Mouse (Mus musculus) MN1 (cell line): ENCODE measurements around the gene Exosc2.

Experiments
- DNase-seq: peaks from one replicate; pipeline ENCODE4 v3.0.0-alpha.2; 2016; ENCODE audit warnings: low spot score

The Exosc2 gene

GRCm38 (mm10) chr2:31670551-31671035, at the start of gene Exosc2:
TSS of gene Exosc2 (plus strand) at chr2:31670715.
- DNase-seq, result peak; percentile 98

- DNase-seq, result no peak
These were observed 37.0 kb upstream of the Exosc2 start for GRCm38 (mm10) chr2:31633531-31633930.

GRCm38 (mm10) chr2:31635281-31636137, 35.0 kb upstream of the Exosc2 start:
- DNase-seq, result no peak

GRCm38 (mm10) chr2:31636138-31636741, 34.3 kb upstream of the Exosc2 start:
- DNase-seq, result no peak

GRCm38 (mm10) chr2:31636742-31637141, 33.8 kb upstream of the Exosc2 start:
- no peak for DNase-seq

- DNase-seq, result no peak
These were observed 33.2 kb upstream of the Exosc2 start for GRCm38 (mm10) chr2:31637311-31637710.

- DNase-seq, result no peak
These were observed 32.7 kb upstream of the Exosc2 start for GRCm38 (mm10) chr2:31637807-31638206.

GRCm38 (mm10) chr2:31638581-31639465, 31.7 kb upstream of the Exosc2 start:
- no peak for DNase-seq

GRCm38 (mm10) chr2:31639466-31639760, 31.1 kb upstream of the Exosc2 start:
- no peak for DNase-seq

GRCm38 (mm10) chr2:31639901-31640608, 30.5 kb upstream of the Exosc2 start, which contains the start of gene Prdm12:
TSS of gene Prdm12 (plus strand) at chr2:31640037.
- no peak for DNase-seq

GRCm38 (mm10) chr2:31640609-31641507, 29.7 kb upstream of the Exosc2 start:
- DNase-seq, result no peak

- no peak for DNase-seq
These were observed 29.0 kb upstream of the Exosc2 start for GRCm38 (mm10) chr2:31641508-31641830.

GRCm38 (mm10) chr2:31641929-31642328, 28.6 kb upstream of the Exosc2 start:
- DNase-seq, result no peak

GRCm38 (mm10) chr2:31653971-31654853, 16.3 kb upstream of the Exosc2 start:
- no peak for DNase-seq

GRCm38 (mm10) chr2:31654854-31655559, 15.5 kb upstream of the Exosc2 start:
- no peak for DNase-seq

- no peak for DNase-seq
These were observed 14.1 kb upstream of the Exosc2 start for GRCm38 (mm10) chr2:31656374-31656773.

- DNase-seq, result no peak
These were observed 7.3 kb upstream of the Exosc2 start for GRCm38 (mm10) chr2:31662939-31663803.

GRCm38 (mm10) chr2:31663804-31664180, 6.7 kb upstream of the Exosc2 start:
- no peak for DNase-seq
